Mouse (Mus musculus) 3134 (cell line): ENCODE measurements around the gene Dpf3.
A peak's percentile ranks its signal among the peaks of the same experiment; 100 is the strongest.

Source experiments
- DNase-seq: peaks from one replicate; pipeline ENCODE4 v3.0.0-alpha.2; 2011; ENCODE audit warnings: low spot score; ENCODE audit not compliant: insufficient read length; ENCODE audit errors: extremely low read depth

Gene Dpf3

GRCm38 (mm10) chr12:83487476-83487991, at the start of gene Dpf3:
TSS of gene Dpf3 (minus strand) at chr12:83487716.
- peak; percentile 59 for DNase-seq

DNA sequence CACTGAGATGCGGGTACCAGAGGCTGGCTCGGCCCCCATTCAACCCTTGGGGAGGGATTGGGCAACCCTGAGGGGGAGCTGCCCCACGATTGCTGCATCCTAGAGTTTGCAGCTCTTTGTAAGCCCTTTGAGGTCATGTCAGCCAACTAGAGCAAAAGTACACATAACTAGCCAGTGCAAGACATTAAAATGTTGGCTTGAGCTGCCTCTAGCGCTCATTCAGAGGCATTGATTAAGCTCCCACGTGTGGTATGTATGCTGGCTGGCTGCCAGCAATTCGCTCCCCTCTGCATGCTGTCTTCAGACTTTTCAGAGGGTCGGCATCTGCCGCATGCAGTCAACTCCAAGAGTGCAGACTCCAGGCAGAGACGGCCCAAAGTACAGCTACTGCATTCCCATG, 48.5 kb upstream of the Dpf3 start:
- DNase-seq, result no peak

DNA sequence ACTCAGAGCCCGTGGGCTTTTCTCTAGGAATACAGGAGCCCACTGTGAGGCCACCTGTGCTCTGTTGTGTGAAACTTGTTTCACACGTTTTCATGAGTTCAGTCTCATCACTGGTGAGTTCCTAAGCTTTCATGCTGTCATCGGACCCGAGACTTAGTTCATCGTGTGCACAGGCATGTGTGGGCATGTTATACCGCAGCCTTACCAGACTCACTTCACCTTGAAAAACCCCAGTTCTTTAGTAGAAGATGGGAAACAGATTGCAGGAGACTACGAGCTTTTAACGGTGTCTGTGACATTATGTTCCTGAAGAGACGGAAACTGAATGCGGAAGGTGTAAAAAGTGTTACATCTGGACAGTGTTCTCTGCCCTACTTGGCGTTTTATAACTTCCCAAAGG, 47.9 kb upstream of the Dpf3 start:
- DNase-seq, result no peak

DNA sequence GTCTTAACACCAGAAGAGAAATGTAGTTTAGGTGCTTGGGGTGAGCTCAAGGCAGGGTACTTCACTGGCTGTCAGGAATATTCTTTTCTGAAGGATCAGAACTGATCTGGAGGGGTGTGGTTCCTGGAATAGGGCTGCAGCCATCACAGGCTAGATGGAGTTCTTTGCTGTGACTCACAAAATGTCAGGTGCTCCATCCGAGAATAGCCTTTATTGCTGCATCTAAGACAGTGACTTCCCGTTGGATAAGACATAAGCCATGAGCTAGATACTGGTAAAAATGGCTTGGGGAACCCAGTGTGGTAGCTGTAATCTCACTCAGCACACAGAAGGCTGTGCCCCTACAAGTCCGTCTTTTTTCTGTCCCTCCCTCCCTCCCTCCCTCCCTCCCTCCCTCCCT, 46.7 kb upstream of the Dpf3 start:
- DNase-seq, result no peak

- no peak for DNase-seq
These were observed 45.5 kb upstream of the Dpf3 start for GRCm38 (mm10) chr12:83532966-83533365.

- DNase-seq, result no peak
These were observed 44.5 kb upstream of the Dpf3 start for GRCm38 (mm10) chr12:83531992-83532391.

DNA sequence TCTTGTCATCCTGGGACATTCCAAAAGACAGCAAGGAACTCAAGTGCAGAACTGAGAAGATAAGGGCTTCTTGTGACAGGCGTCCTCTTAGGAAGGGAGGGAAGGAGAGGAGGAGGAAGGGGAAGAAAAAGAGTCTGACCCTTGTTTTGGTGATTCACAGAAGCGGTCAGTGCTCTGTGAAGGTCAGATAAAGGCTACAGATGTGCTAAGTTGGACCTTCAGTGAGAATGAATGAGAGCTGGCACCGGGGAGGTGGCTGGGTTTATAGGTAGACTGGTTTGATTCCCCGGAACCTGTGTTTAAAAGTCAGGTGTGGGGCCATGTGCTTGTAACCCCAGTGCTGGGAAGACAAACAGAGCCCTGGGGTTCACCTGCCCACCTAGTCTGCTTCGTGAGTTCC, 41.1 kb upstream of the Dpf3 start:
- no peak for DNase-seq

DNA sequence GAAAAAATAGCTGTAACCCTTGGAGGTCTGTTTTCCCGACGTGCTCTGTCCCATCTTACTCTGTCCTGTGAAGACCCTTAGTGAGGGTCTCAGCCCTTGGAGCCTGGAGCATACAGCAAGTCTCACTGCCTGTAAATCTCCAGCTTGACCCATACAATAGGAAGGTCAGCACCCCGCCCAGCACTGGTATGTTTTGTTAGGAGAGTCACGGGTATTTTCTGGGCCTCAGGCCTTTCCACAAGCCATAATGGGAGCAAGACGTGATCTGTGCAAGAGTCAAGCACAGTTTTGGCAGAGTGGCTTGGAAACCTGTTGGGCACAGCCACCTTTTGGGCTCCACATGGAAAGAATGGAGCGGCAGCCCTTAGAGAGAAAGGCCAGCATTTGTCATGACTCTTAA, 40.3 kb upstream of the Dpf3 start:
- DNase-seq, result no peak

DNA sequence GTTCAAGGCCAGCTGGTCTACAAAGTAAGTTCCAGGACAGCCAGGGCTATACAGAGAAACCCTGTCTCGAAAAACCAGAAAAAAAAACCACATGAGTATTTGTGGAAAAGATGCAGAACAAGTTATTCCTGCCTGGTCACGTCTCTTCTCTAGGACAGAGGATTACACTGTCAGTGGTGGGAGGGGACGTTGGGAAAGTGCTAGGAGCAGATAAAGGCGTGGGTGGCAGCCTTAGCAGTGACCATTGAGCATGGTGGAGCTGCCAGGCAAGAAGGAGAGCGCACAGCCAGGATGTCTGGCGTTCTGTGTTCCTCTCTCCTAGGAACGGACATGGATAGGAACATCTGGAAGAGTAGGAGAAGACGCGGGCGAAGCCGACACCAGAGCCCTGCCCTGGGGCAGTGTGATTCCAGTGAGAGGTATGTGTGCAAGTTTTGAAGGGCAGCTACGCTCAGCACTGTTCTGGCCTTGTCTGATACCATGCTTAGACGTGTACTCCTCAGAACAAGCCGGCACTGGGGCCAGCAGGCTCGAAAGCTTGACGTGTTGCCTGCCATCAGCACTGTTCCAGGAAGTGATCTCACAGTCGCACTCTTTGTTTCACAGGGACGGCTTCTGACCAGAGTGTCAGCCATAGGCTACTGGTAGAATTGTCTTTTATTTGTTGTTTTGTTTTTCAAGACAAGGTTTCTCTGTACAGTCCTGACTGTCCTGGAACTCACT, 38.5 kb upstream of the Dpf3 start:
- DNase-seq, result no peak

GRCm38 (mm10) chr12:83524329-83524728, 36.8 kb upstream of the Dpf3 start:
- DNase-seq, result no peak

DNA sequence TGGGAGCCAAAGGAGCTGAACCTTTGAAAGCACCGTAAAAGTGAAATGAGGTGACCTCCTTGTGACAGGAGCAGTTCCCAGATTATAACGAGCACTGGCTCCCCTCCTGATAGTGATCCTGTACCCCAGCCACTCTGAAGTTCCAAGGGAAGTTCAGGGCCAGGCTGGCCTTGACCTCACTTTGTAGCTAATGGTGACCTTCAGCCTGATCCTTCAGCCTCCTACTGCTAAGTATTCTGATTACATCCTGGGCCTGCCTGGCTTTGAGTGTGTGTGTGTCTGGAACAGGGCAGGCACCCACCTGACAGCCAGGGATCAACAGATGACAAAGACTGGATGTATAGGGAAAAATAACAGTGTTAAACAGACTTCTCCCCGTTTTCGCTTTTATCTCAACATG, 36.4 kb upstream of the Dpf3 start:
- DNase-seq, result no peak

- DNase-seq, result no peak
These were observed 35.5 kb upstream of the Dpf3 start for GRCm38 (mm10) chr12:83523056-83523455.

- no peak for DNase-seq
These were observed 33.6 kb upstream of the Dpf3 start for GRCm38 (mm10) chr12:83521083-83521482.

GRCm38 (mm10) chr12:83520311-83520890, 32.9 kb upstream of the Dpf3 start, which contains the start of gene Dcaf4:
TSS of gene Dcaf4 (plus strand) at chr12:83520466.
- DNase-seq, result peak; percentile 92

DNA sequence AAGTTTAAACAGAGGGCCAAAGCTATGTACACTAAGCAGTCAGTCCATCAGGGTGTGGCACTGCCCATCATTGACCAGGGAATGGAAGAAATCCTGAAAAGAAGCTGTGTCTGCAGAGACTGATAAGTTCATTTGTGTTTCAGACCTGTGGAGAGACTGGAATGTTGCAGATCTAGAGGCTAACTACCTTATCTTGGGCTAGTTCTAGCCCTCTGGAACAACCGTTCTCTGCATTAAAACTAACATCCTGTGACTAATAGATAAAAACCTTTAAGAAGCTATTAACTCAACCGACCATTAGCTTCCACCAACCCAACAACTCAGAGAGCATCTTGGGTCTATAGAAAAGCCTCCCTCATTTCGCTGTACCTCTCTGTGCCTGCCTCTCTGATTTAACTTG, 30.1 kb upstream of the Dpf3 start:
- no peak for DNase-seq

DNA sequence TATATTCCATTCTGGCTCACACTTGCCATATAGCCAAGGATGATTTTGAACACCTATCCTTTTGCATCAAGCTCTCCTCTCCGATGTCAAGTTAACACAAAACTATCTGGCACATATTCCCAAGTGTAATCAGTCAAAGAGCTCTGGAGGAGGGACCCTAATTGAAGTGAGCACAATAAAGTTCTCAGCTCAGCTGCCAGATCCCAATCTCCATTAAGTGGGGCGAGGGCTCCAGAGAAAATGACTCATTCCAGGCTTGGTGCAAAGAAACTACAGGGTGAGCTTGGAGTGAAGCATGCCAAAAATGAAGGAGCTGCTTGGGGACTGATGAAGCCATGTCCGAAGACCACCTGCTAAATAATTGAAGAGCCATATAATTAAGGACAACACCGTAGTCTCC, 26.7 kb upstream of the Dpf3 start:
- DNase-seq, result no peak

DNA sequence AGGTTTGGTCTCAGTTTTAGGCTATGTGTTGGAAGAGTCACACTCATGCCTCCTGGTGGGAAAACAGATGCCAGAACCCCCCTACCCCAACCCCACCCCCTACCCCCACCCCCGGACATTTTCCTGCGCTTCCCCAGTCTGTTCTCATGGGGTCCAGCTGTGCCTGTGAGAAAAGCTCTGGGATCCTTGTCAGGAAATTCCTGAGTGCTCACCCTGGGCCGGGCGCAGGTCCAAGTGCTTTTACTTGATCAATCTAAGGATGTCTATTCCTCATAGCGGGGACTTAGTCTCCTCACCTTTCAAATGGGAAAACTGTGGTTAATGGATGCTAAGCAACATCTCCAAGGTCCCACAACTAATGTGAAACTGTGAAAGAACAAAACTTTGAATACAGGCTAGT, 25.7 kb upstream of the Dpf3 start:
- DNase-seq, result no peak

DNA sequence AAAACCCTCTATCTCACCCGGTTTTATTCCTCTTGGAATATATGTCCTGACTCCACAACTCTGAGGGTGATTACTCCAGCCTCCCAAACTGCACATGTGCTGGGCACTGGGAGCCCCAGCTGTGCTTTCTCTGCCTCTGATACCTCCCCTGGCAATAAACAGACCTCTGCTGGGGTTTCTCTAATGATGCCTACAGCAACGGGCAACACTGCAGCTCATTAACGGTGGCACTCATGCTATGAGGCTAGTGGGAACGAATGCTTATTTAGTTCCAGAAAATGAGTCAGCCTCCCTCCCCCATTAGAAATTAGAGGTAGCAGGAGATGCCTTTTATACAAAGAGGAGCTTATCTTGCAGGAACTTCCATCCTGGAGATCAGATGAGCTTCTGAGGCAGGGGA, 25.3 kb upstream of the Dpf3 start:
- DNase-seq, result no peak

GRCm38 (mm10) chr12:83510586-83510985, 23.1 kb upstream of the Dpf3 start:
- DNase-seq, result no peak

DNA sequence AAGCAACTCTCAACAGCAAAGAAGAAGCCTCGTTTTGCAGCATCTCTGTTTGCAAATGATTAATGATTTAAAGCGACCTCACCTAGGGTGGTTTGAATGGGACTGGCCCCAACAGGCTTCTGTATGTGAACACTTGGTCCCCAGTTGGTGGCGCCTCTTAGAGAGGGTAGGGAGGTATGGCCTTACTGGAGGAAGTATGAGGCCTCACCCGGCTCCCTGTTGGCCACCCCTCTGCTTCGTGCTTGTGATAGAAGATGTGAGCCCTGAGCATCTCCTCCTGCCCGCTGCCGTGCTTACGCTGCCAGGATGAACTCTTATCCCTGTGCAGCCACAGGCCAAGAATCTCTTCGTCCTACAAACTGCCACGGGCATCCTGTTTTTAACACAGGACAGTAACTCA, 19.0 kb upstream of the Dpf3 start:
- DNase-seq, result no peak

DNA sequence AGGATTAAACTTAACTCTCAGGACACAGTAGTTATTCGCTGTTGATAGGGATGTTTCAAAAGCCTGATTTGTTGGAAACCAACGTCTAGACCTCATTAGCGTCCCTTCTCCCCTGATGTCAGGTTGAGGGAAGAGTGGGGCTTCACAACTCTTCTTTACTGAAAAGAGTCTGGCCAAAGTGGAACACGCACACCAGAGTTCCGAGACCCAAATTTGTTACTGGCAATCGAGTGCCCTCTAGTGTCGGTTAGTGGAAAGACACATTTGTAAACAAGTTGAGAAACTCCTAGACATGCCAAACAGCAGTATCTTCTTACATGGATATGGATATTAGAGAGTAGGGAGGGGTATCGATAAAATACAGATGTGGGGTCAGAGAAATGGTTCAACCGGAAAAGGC, 14.7 kb upstream of the Dpf3 start:
- peak; percentile 22 for DNase-seq

DNA sequence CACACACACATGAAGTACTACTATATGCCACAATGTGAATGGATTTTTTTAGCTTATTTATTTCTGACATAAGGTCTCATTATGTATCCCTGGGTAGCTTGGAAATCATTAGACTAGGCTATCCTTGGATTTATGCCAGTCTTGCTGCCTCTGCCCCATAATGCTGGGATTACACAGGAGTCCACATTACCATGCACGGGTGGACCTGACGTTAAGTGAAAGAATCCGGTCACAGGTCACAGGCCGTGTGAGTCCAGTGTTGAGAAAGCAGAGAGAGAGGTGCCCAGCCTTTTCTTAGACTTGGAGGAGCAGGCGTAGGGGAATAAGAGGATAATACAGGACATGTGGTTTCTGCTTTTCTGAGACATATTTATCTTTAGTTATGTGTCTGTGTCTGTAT, 11.7 kb upstream of the Dpf3 start:
- DNase-seq, result no peak
